Mouse (Mus musculus) liver, embryonic 14.5 days (tissue): ENCODE measurements at regions not wholly inside any gene's neighbourhood (a gene's known extent, or its start where the extent isn't known, plus 50 kb on each side); places are given as distances from the start of the nearest gene placed in this dataset.

ENCODE experiments used
- CTCF ChIP-seq: IDR thresholded peaks from 2 replicates; pipeline ENCODE4 v1.5.1; 2016; ENCODE audit warnings: antibody characterized with exemption, low read depth, control low read depth
- EP300 ChIP-seq: IDR thresholded peaks from 2 replicates; pipeline ENCODE4 v1.6.1; 2016; ENCODE audit warnings: antibody characterized with exemption, low read depth

DNA sequence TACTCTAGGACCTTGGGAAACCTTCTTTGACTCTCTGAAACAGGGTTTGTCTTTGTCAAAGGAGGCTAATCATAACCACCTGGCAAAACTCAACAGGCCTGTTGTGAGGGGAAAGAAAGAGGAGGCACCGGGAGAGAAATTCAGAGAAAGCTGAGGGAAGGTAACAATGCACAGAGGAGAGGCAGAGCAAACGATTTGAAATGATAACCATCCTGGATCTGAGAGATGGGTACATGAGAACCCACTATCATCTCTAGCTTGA lies 108.3 kb upstream of the Zfp703 start:
- no peak for TF ChIP-seq EP300
- no peak for TF ChIP-seq CTCF
